ENCODE assay signal across 24 mouse cellular contexts in genomic region chr2:129184853-129185252, GRCm38 (mm10). TPM values are rescaled to one million over a fixed set of nuclear protein-coding genes. Genes with fewer than 3 reads are reported as not detected.
DNase-seq lines count a peak whose midpoint lies in the region; ATAC-seq and TF ChIP-seq lines count a peak whose summit lies in the region.
"Had no signal": no experiment of that assay in that cellular context is flagged by ENCODE, and none has a peak within 500 bp of the region (broad histone marks: within the 10 kb centered on the region; RNA-seq: fewer than 3 reads in every experiment).

No protein-coding gene starts in this region.

- H3K36me3 ChIP-seq in spleen, adult 2 months (ENCODE audit: control insufficient read depth, insufficient read depth, low read length), result no peaks in the 10 kb centered on the region
- no peaks in the 10 kb centered on the region for H3K36me3 ChIP-seq in embryonic facial prominence, embryonic 13.5 days
- no peaks in the 10 kb centered on the region for H3K36me3 ChIP-seq in embryonic facial prominence, embryonic 15.5 days
- H3K36me3 ChIP-seq in forebrain, embryonic 13.5 days (ENCODE audit: poor library complexity, severe bottlenecking), result no peaks in the 10 kb centered on the region
- H3K36me3 ChIP-seq: forebrain, embryonic 12.5 days; hindbrain, embryonic 13.5 days had no signal

- ATAC-seq in embryonic facial prominence, embryonic 13.5 days (ENCODE audit: insufficient number of reproducible peaks, insufficient read depth, low FRiP score, low TSS enrichment, low read depth), result no peak
- ATAC-seq in embryonic facial prominence, embryonic 15.5 days (ENCODE audit: insufficient number of reproducible peaks, low FRiP score, low TSS enrichment, low read depth), result no peak
- ATAC-seq in forebrain, embryonic 13.5 days, result no peak
- ATAC-seq: forebrain, embryonic 16.5 days; hindbrain, embryonic 16.5 days had no signal

- no peak overlapping the region for H3K4me3 ChIP-seq in spleen, adult 2 months (ENCODE audit: extremely low read depth, insufficient read depth, insufficient read length)
- H3K4me3 ChIP-seq in embryonic facial prominence, embryonic 13.5 days, result no peak overlapping the region
- H3K4me3 ChIP-seq in embryonic facial prominence, embryonic 15.5 days (replicated peaks), result no peak overlapping the region
- no peak overlapping the region for H3K4me3 ChIP-seq in forebrain, embryonic 13.5 days
- H3K4me3 ChIP-seq: erythroblast, embryonic 14.5 days; forebrain, embryonic 12.5 days; gastrocnemius, adult 2 months; hindbrain, embryonic 13.5 days had no signal

- 0 out of 2 replicates have a peak, but pooled peaks cover 4% of the 10 kb centered on the region for H3K9me3 ChIP-seq in embryonic facial prominence, embryonic 13.5 days
- no peaks in the 10 kb centered on the region for H3K9me3 ChIP-seq in embryonic facial prominence, embryonic 15.5 days (replicated peaks)
- H3K9me3 ChIP-seq in forebrain, embryonic 13.5 days (replicated peaks), result peaks cover 3% of the 10 kb centered on the region; the same call in 1 of the 2 replicates
- H3K9me3 ChIP-seq: forebrain, embryonic 12.5 days; hindbrain, embryonic 13.5 days had no signal

- no peak for DNase-seq in spleen, adult 2 months (ENCODE audit: low read depth in 1 of 2, low spot score in 2 of 2)
- DNase-seq in spleen, adult 12 weeks (ENCODE audit: low spot score), result no peak
- DNase-seq in naive thymus-derived CD4-positive, alpha-beta T cell, adult 2 months (ENCODE audit: low read depth), result peak; percentile 24
- DNase-seq in layer of hippocampus, postnatal 36 days, result no peak
- no peak for DNase-seq in left cerebral cortex, adult 9 months (ENCODE audit: low spot score in 2 of 2)
- DNase-seq: adrenal gland, adult 8-10 months; adrenal gland, postnatal 25 days; cerebellum, adult 11-12 months; cerebellum, adult 8-10 months; cerebellum, postnatal 10 days; cerebellum, postnatal 36 days; embryo, embryonic 11 days; gastrocnemius, adult 2 months; gastrocnemius, postnatal 14 days; heart, adult 11 months had no signal

- H3K9ac ChIP-seq in embryonic facial prominence, embryonic 13.5 days, result no peak overlapping the region
- H3K9ac ChIP-seq in embryonic facial prominence, embryonic 15.5 days, result no peak overlapping the region
- no peak overlapping the region for H3K9ac ChIP-seq in forebrain, embryonic 13.5 days
- H3K9ac ChIP-seq: forebrain, embryonic 12.5 days; hindbrain, embryonic 13.5 days had no signal

- H3K27me3 ChIP-seq in spleen, adult 2 months (ENCODE audit: control insufficient read depth, insufficient read depth, low read length), result no peaks in the 10 kb centered on the region
- no peaks in the 10 kb centered on the region for H3K27me3 ChIP-seq in embryonic facial prominence, embryonic 13.5 days
- no peaks in the 10 kb centered on the region for H3K27me3 ChIP-seq in embryonic facial prominence, embryonic 15.5 days
- H3K27me3 ChIP-seq in forebrain, embryonic 13.5 days, result no peaks in the 10 kb centered on the region
- H3K27me3 ChIP-seq: forebrain, embryonic 12.5 days; hindbrain, embryonic 13.5 days had no signal

- H3K4me2 ChIP-seq in embryonic facial prominence, embryonic 13.5 days, result no peak overlapping the region
- H3K4me2 ChIP-seq in embryonic facial prominence, embryonic 15.5 days (replicated peaks), result no peak overlapping the region
- H3K4me2 ChIP-seq in forebrain, embryonic 13.5 days, result no peak overlapping the region
- H3K4me2 ChIP-seq: forebrain, embryonic 12.5 days; heart, embryonic 11.5 days; hindbrain, embryonic 13.5 days had no signal

- 80% methylated on average over 1 of the region's 1 CpGs for WGBS in spleen, adult 2 months
- 45% methylated on average over 1 of the region's 1 CpGs for WGBS in embryonic facial prominence, embryonic 13.5 days
- WGBS in embryonic facial prominence, embryonic 15.5 days, result 35% methylated on average over 1 of the region's 1 CpGs
- 83% methylated on average over 1 of the region's 1 CpGs for WGBS in forebrain, embryonic 13.5 days

- peaks cover 42% of the 10 kb centered on the region for H3K4me1 ChIP-seq in spleen, adult 2 months (ENCODE audit: control insufficient read depth, insufficient read depth, insufficient read length)
- H3K4me1 ChIP-seq in embryonic facial prominence, embryonic 13.5 days, result peaks cover 22% of the 10 kb centered on the region
- peaks cover 20% of the 10 kb centered on the region; the same call in 1 of the 2 replicates for H3K4me1 ChIP-seq in embryonic facial prominence, embryonic 15.5 days
- no peaks in the 10 kb centered on the region for H3K4me1 ChIP-seq in forebrain, embryonic 13.5 days
- H3K4me1 ChIP-seq: forebrain, embryonic 12.5 days; hindbrain, embryonic 13.5 days had no signal

- TF ChIP-seq CTCF in spleen, adult 2 months (IDR thresholded peaks at IDR 0.05; ENCODE audit: extremely low read depth, insufficient read depth, insufficient read length, insufficient replicate concordance), result no peak

- no peak for TF ChIP-seq POLR2A in spleen, adult 2 months (IDR thresholded peaks at IDR 0.05; ENCODE audit: low read depth, low read length)

- peak overlapping the region; percentile 93 for H3K27ac ChIP-seq in spleen, adult 2 months (ENCODE audit: insufficient read depth, low read length)
- H3K27ac ChIP-seq in embryonic facial prominence, embryonic 13.5 days, result peak overlapping the region; percentile 39; the same call in 1 of the 2 replicates
- 0 out of 2 replicates have a peak overlapping the region, but pooled peaks have one; percentile 29 for H3K27ac ChIP-seq in embryonic facial prominence, embryonic 15.5 days (replicated peaks)
- no peak overlapping the region for H3K27ac ChIP-seq in forebrain, embryonic 13.5 days
- H3K27ac ChIP-seq: forebrain, embryonic 12.5 days; gastrocnemius, adult 2 months; hindbrain, embryonic 13.5 days had no signal

RNA-seq across cellular contexts. Expression of gene Slc20a1, which starts 13.7 kb away (rescaled TPM):
- polyA plus RNA-seq in spleen, adult 2 months (2012; rRNA removed), result 29.9 and 34.8 TPM in 2 replicates
- 30.4 TPM in 2 replicates for polyA plus RNA-seq in embryonic facial prominence, embryonic 13.5 days (2015; fragmentation: Nextera tagmentation; extraction: Ambion mirVana)
- 23.0 and 24.0 TPM in 2 replicates for polyA plus RNA-seq in embryonic facial prominence, embryonic 15.5 days (2015; fragmentation: Nextera tagmentation; extraction: Ambion mirVana)
- 100 to 1,000 TPM; 115 to 119 TPM for total RNA-seq in layer of hippocampus, postnatal 36 days (2021)
- 57.2 and 59.8 TPM in 2 replicates for polyA plus RNA-seq in forebrain, embryonic 13.5 days (2015; fragmentation: Nextera tagmentation; extraction: Ambion mirVana)

RNA-seq across cellular contexts. Expression of gene Chchd5, which starts 55.4 kb away (rescaled TPM):
- polyA plus RNA-seq in spleen, adult 2 months (2012; rRNA removed), result 17.8 and 20.4 TPM in 2 replicates
- 29.8 and 31.7 TPM in 2 replicates for polyA plus RNA-seq in embryonic facial prominence, embryonic 13.5 days (2015; fragmentation: Nextera tagmentation; extraction: Ambion mirVana)
- 25.2 and 26.8 TPM in 2 replicates for polyA plus RNA-seq in embryonic facial prominence, embryonic 15.5 days (2015; fragmentation: Nextera tagmentation; extraction: Ambion mirVana)
- total RNA-seq in layer of hippocampus, postnatal 36 days (2021), result 10 to 100 TPM; 10.8 to 12.4 TPM
- polyA plus RNA-seq in forebrain, embryonic 13.5 days (2015; fragmentation: Nextera tagmentation; extraction: Ambion mirVana), result 26.9 and 27.2 TPM in 2 replicates
